Mouse (Mus musculus) liver, adult 2 months (tissue): ENCODE results near the gene Atxn1.

Source experiments
- CTCF ChIP-seq: fragments of 200-500 bp; IDR thresholded peaks from 2 replicates; pipeline ENCODE4 v1.5.1; 2011; ENCODE audit warnings: low read depth, low read length, control low read depth
- POLR2A ChIP-seq: fragments of 200-500 bp; IDR thresholded peaks from 2 replicates; pipeline ENCODE4 v1.6.1; 2011; ENCODE audit warnings: low read length, control low read depth; ENCODE audit not compliant: insufficient read depth; ENCODE audit errors: extremely low read depth

DNA sequence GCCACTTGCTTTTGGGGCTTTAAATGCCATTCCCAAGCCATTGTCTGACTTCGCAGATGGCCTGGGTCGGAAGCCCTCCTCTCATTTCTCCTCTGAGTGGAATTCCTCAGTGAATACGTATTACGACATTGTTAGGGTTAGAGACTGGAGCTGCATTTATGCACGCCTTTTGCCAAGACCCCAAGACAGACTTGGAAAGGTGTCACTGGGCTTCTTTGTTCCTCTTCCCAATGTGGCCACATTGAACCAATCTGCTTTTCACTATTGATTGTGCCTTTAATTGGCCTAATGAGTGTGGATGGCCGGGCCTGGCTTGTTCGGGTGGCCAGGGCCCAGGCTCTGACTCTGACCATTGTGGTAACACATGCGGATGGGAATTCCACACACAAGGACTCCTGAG, 336.5 kb downstream of the Atxn1 start:
- TF ChIP-seq POLR2A: no peak
- no peak for TF ChIP-seq CTCF
